9 mouse cellular contexts compared by ENCODE assay signal in genomic region chr9:35044458-35044857, GRCm38 (mm10).
A peak's percentile ranks its signal among the peaks of the same experiment; 100 is the strongest.
DNase-seq lines count a peak whose midpoint lies in the region; ATAC-seq lines count a peak whose summit lies in the region.
"Had no signal": no experiment of that assay in that cellular context is flagged by ENCODE, and none has a peak within 500 bp of the region (broad histone marks: within the 10 kb centered on the region; RNA-seq: fewer than 3 reads in every experiment).

No protein-coding gene starts in this region.

- peaks cover 3% of the 10 kb centered on the region; the same call in 1 of the 2 replicates for H3K4me1 ChIP-seq in hindbrain, embryonic 11.5 days (replicated peaks; ENCODE audit: control insufficient read depth, insufficient read depth, low read length)
- peaks cover 10% of the 10 kb centered on the region for H3K4me1 ChIP-seq in hindbrain, embryonic 14.5 days (replicated peaks; ENCODE audit: control insufficient read depth, insufficient read depth, low read length)
- H3K4me1 ChIP-seq in heart, embryonic 14.5 days (ENCODE audit: control insufficient read depth in 2 of 2, insufficient read depth in 2 of 2, low read length in 2 of 2), result peaks cover 31 to 55% of the 10 kb centered on the region in 2 experiments

- 6% methylated on average over 15 of the region's 15 CpGs for WGBS in hindbrain, embryonic 11.5 days
- WGBS in hindbrain, embryonic 14.5 days, result 9% methylated on average over 15 of the region's 15 CpGs
- WGBS in heart, embryonic 14.5 days, result 37% methylated on average over 15 of the region's 15 CpGs

- no peak overlapping the region for H3K9ac ChIP-seq in hindbrain, embryonic 11.5 days (ENCODE audit: low read depth, low read length)
- no peak overlapping the region for H3K9ac ChIP-seq in hindbrain, embryonic 14.5 days
- H3K9ac ChIP-seq in heart, embryonic 14.5 days (ENCODE audit: low read length), result no peak overlapping the region

- H3K36me3 ChIP-seq in hindbrain, embryonic 11.5 days (ENCODE audit: control insufficient read depth, insufficient read depth, low read length), result no peaks in the 10 kb centered on the region
- 0 out of 2 replicates have a peak, but pooled peaks cover 5% of the 10 kb centered on the region for H3K36me3 ChIP-seq in hindbrain, embryonic 14.5 days (replicated peaks; ENCODE audit: control insufficient read depth, insufficient read depth)
- H3K36me3 ChIP-seq in heart, embryonic 14.5 days (ENCODE audit: control insufficient read depth, insufficient read depth, low read length), result peaks cover 9% of the 10 kb centered on the region; the same call in 1 of the 2 replicates

- DNase-seq in hindbrain, embryonic 11.5 days (ENCODE audit: low spot score), result peak; percentile 55
- no peak for DNase-seq in hindbrain, embryonic 14.5 days (ENCODE audit: low spot score)
- DNase-seq in adrenal gland, postnatal 25 days, result peak; percentile 50
- DNase-seq in lung, postnatal 14 days, result peak; percentile 45
- no peak for DNase-seq in layer of hippocampus, adult 11-12 months (ENCODE audit: low spot score)
- DNase-seq in right cerebral cortex, postnatal 4 days, result no peak

- H3K27ac ChIP-seq in hindbrain, embryonic 11.5 days (ENCODE audit: low read depth, low read length), result no peak overlapping the region
- H3K27ac ChIP-seq in hindbrain, embryonic 14.5 days, result no peak overlapping the region; the same call in 1 of the 2 replicates
- H3K27ac ChIP-seq in heart, embryonic 14.5 days (replicated peaks in 1 of 2; ENCODE audit: control insufficient read depth in 1 of 2, insufficient read depth in 1 of 2, low read depth in 2 of 2, low read length in 2 of 2), result peak overlapping the region; percentile 8 to 77; a peak in 2 of 4 replicates

- no peak overlapping the region for H3K4me2 ChIP-seq in hindbrain, embryonic 11.5 days (replicated peaks; ENCODE audit: low read depth, low read length)
- no peak overlapping the region for H3K4me2 ChIP-seq in hindbrain, embryonic 14.5 days (replicated peaks)
- H3K4me2 ChIP-seq in heart, embryonic 14.5 days (ENCODE audit: low read length), result no peak overlapping the region

- H3K27me3 ChIP-seq in hindbrain, embryonic 11.5 days (ENCODE audit: control insufficient read depth, insufficient read depth, low read length), result no peaks in the 10 kb centered on the region
- no peaks in the 10 kb centered on the region for H3K27me3 ChIP-seq in hindbrain, embryonic 14.5 days (ENCODE audit: control insufficient read depth, insufficient read depth, low read length)
- no peaks in the 10 kb centered on the region for H3K27me3 ChIP-seq in heart, embryonic 14.5 days (ENCODE audit: control insufficient read depth, insufficient read depth, low read length)
- H3K27me3 ChIP-seq: Patski had no signal

- H3K4me3 ChIP-seq in hindbrain, embryonic 11.5 days (ENCODE audit: low read depth, low read length), result no peak overlapping the region
- no peak overlapping the region for H3K4me3 ChIP-seq in hindbrain, embryonic 14.5 days (replicated peaks; ENCODE audit: low read length)
- H3K4me3 ChIP-seq in heart, embryonic 14.5 days (ENCODE audit: control insufficient read depth in 1 of 2, insufficient read depth in 1 of 2, low read depth in 1 of 2, low read length in 2 of 2), result no peak overlapping the region

- peak; percentile 54 for ATAC-seq in hindbrain, embryonic 11.5 days (ENCODE audit: low FRiP score)
- no peak for ATAC-seq in hindbrain, embryonic 14.5 days (ENCODE audit: low FRiP score)
- ATAC-seq in heart, embryonic 14.5 days (ENCODE audit: insufficient number of reproducible peaks, insufficient read depth, low FRiP score, low read depth), result no peak
- ATAC-seq in cerebellum, adult (ENCODE audit: insufficient number of reproducible peaks, low FRiP score, low TSS enrichment), result no peak
- ATAC-seq: Patski had no signal

- no peaks in the 10 kb centered on the region for H3K9me3 ChIP-seq in hindbrain, embryonic 11.5 days (ENCODE audit: control insufficient read depth, low read length)
- no peaks in the 10 kb centered on the region for H3K9me3 ChIP-seq in hindbrain, embryonic 14.5 days (ENCODE audit: control insufficient read depth, low read length)
- H3K9me3 ChIP-seq in heart, embryonic 14.5 days (ENCODE audit: control insufficient read depth, low read length), result no peaks in the 10 kb centered on the region

Comparison
In these comparisons a context has a peak if more than half of its experiments do, and no peak if none do; other contexts are left out.
1. DNase-seq: peak in hindbrain, embryonic 11.5 days (single experiment), adrenal gland, postnatal 25 days (single experiment) and lung, postnatal 14 days (single experiment); none in hindbrain, embryonic 14.5 days (single experiment), layer of hippocampus, adult 11-12 months (single experiment) and right cerebral cortex, postnatal 4 days (single experiment).
2. H3K27ac ChIP-seq: peak in heart, embryonic 14.5 days (2 of 2); none in hindbrain, embryonic 11.5 days (single experiment) and hindbrain, embryonic 14.5 days (single experiment).